Mouse (Mus musculus) heart, adult 2 months (tissue): ENCODE results near the gene Elfn2.

ENCODE experiments used
- CTCF ChIP-seq: fragments of 200-600 bp; IDR thresholded peaks from 2 replicates; pipeline ENCODE4 v1.8.1; 2022; ENCODE audit warnings: antibody characterized with exemption, mild to moderate bottlenecking, moderate library complexity
- POLR2A ChIP-seq: fragments of 200-500 bp; IDR thresholded peaks from 2 replicates; pipeline ENCODE4 v1.6.1; 2011; ENCODE audit warnings: mild to moderate bottlenecking, low read depth, low read length, control low read depth; ENCODE audit not compliant: insufficient read depth

- TF ChIP-seq CTCF (no peak), POLR2A (no peak)
Observed at GRCm38 (mm10) chr15:78681301-78681700, 37.3 kb downstream of the Elfn2 start.
